ENCODE assay signal across 7 mouse cellular contexts in genomic region chr5:49285455-49286135, GRCm38 (mm10).
DNase-seq lines count a peak whose midpoint lies in the region; ATAC-seq and TF ChIP-seq lines count a peak whose summit lies in the region.

No protein-coding gene starts in this region.

- no peaks in the 10 kb centered on the region for H3K36me3 ChIP-seq in hindbrain, embryonic 10.5 days
- H3K36me3 ChIP-seq in midbrain, embryonic 11.5 days (ENCODE audit: control insufficient read depth, insufficient read depth, low read length): no peaks in the 10 kb centered on the region
- H3K36me3 ChIP-seq in thymus, adult 2 months (ENCODE audit: control insufficient read depth, insufficient read depth, low read length): no peaks in the 10 kb centered on the region

- 33% methylated on average over 12 of the region's 12 CpGs for WGBS in hindbrain, embryonic 10.5 days
- 15% methylated on average over 12 of the region's 12 CpGs for WGBS in midbrain, embryonic 11.5 days
- WGBS in thymus, adult 2 months: 35% methylated on average over 12 of the region's 12 CpGs

- intact Hi-C loops in left cerebral cortex, postnatal 10 days (cut with DNase I): no loop called here

- H3K9ac ChIP-seq in midbrain, embryonic 11.5 days (ENCODE audit: low read length): peak overlapping the region; percentile 32; the same call in 1 of the 2 replicates

- H3K9me3 ChIP-seq in hindbrain, embryonic 10.5 days: no peaks in the 10 kb centered on the region
- H3K9me3 ChIP-seq in midbrain, embryonic 11.5 days (ENCODE audit: control insufficient read depth, low read length): no peaks in the 10 kb centered on the region

- no peak overlapping the region for H3K27ac ChIP-seq in hindbrain, embryonic 10.5 days
- no peak overlapping the region for H3K27ac ChIP-seq in midbrain, embryonic 11.5 days (ENCODE audit: low read depth, low read length)
- no peak overlapping the region for H3K27ac ChIP-seq in thymus, adult 2 months (ENCODE audit: control insufficient read depth, insufficient read depth, low read length)

- no peak for TF ChIP-seq POLR2A in thymus, adult 2 months (IDR thresholded peaks at IDR 0.05; ENCODE audit: control insufficient read depth, extremely low read depth, insufficient read depth, low read length, poor library complexity)

- peak; percentile 49; the same call in 1 of the 2 replicates for ATAC-seq in midbrain, embryonic 11.5 days (ENCODE audit: low FRiP score)

- H3K4me2 ChIP-seq in midbrain, embryonic 11.5 days: peak overlapping the region; percentile 40

- no peak for TF ChIP-seq CTCF in thymus, adult 2 months (IDR thresholded peaks at IDR 0.05; ENCODE audit: borderline replicate concordance, control insufficient read depth, extremely low read depth, insufficient read depth, low read length, poor library complexity)

- H3K4me3 ChIP-seq in hindbrain, embryonic 10.5 days: peak overlapping the region; percentile 38
- H3K4me3 ChIP-seq in midbrain, embryonic 11.5 days (ENCODE audit: low read depth, low read length): peak overlapping the region; percentile 20
- no peak overlapping the region for H3K4me3 ChIP-seq in thymus, adult 2 months (ENCODE audit: control insufficient read depth, insufficient read depth, low read length)

- peak; percentile 14 to 20 for DNase-seq in left cerebral cortex, adult 18-20 months (ENCODE audit: low spot score in 2 of 2)
- no peak for DNase-seq in left cerebral cortex, postnatal 10 days (ENCODE audit: extremely low spot score in 1 of 2, low spot score in 2 of 2)
- peak; percentile 17 for DNase-seq in embryo, embryonic 11 days
- DNase-seq in hindbrain, embryonic 10.5 days (ENCODE audit: low spot score): peak; percentile 4
- DNase-seq in midbrain, embryonic 11.5 days (ENCODE audit: low spot score, missing footprints): peak; percentile 92
- no peak for DNase-seq in thymus, adult 2 months
- no peak for DNase-seq in ovary, postnatal 14 days (ENCODE audit: low spot score)

- no peaks in the 10 kb centered on the region for H3K27me3 ChIP-seq in hindbrain, embryonic 10.5 days (ENCODE audit: insufficient read depth, poor library complexity, severe bottlenecking)
- no peaks in the 10 kb centered on the region for H3K27me3 ChIP-seq in midbrain, embryonic 11.5 days (ENCODE audit: control insufficient read depth, insufficient read depth, low read length)
- H3K27me3 ChIP-seq in thymus, adult 2 months (ENCODE audit: control insufficient read depth, insufficient read depth, low read length): no peaks in the 10 kb centered on the region

- peaks cover 4% of the 10 kb centered on the region for H3K4me1 ChIP-seq in hindbrain, embryonic 10.5 days (replicated peaks)
- H3K4me1 ChIP-seq in midbrain, embryonic 11.5 days (ENCODE audit: control insufficient read depth, insufficient read depth, low read length): peaks cover 6% of the 10 kb centered on the region
- no peaks in the 10 kb centered on the region for H3K4me1 ChIP-seq in thymus, adult 2 months (replicated peaks; ENCODE audit: control insufficient read depth, insufficient read depth, low read length)

Comparison
In these comparisons a context has a peak if more than half of its experiments do, and no peak if none do; other contexts are left out.
1. DNase-seq: peak in left cerebral cortex, adult 18-20 months (2 of 2), embryo, embryonic 11 days (single experiment), hindbrain, embryonic 10.5 days (single experiment) and midbrain, embryonic 11.5 days (single experiment); none in left cerebral cortex, postnatal 10 days (0 of 2), thymus, adult 2 months (single experiment) and ovary, postnatal 14 days (single experiment).